Mouse (Mus musculus) v-Abl transformed pro-B cells (cell line): Measurements from ENCODE around the gene Cfap100.

Experiments used
- in situ Hi-C, 2 experiments: fragments of 400-800 bp; cut with MboI; formaldehyde crosslinking; loops; one replicate each; pipeline ENCODE4 v1.15.1; 2025; ENCODE audit not compliant: unreplicated experiment in 2 of 2

Gene Cfap100

DNA sequence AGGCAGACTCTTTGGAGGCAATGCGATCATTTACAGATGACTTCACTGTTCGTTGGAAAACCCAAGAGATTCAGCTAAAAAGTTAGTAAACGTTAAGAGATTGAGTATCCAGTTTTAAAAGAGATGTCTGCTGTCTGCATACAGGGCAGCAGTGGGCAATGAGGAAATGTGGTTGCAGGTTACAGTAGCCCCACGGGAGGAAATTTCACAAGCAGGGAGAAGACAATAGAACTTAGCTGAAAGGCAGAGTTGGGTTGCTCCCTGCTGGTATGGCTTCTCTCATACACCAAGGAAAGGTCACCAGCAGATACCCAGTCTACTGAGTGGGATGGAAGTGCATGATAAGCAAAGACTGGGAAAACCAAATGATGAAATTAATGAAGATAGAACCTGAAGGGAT lies 38.0 kb downstream of the Cfap100 start:
- in situ Hi-C loops = no loop called here

DNA sequence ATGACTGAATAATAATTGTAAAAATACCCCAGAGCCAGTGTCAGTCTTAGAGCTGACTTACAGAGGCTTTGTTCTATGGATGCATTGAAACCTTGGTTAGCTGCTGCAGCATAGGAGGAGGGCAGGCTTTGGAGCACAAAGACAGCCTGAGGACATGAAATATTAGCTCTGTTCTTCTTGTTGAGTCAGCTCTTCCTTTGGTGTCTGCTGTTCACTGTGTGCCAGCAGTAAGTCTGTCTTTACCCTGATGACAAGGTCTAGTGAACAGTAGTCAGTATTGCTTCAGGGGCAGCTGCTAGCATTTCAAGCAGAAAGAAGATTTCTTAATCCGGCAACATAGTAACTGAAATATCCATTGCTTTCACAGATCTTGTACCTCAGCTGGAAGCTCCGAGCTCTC lies 47.1 kb downstream of the Cfap100 start:
- in situ Hi-C loops = no loop called here

DNA sequence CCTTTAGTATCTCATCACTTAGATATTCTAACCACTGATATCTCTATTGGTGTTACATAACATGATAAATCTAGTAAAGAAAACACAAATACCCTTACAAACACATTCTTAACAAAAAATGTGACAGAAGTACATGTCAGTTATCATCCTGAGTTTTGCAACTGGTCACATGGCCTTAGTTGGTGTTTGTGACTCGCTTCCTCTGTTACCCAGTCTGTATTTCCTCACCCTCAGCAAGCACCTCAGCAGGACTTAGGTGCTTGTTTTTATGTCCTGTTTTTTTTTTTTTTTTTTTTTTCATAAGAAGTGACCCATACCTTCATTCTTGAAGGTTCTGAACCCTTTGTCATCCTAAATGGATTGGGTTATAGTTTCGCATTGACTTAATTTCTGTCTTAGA lies 50.9 kb downstream of the Cfap100 start:
- in situ Hi-C loops = no loop called here

DNA sequence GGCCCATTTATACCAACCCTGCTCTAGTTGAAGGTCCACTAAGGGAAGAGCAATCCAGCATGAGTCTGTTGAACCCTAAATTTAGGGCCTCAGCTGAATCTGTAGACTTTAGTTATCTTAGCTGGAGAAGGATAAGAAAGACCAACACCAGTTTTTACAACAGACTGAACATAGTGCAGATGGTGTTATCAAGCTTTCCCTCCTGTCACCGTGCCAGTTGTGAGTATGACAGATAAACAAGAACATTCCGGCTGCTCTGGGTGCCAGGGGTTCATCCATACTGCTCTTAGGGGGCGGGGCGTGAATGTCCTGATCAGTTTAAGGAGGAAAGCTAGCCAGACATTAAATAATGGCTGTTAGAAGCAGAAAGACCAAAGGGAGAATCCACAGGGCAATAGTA lies 54.0 kb downstream of the Cfap100 start:
- in situ Hi-C loops = no loop called here

DNA sequence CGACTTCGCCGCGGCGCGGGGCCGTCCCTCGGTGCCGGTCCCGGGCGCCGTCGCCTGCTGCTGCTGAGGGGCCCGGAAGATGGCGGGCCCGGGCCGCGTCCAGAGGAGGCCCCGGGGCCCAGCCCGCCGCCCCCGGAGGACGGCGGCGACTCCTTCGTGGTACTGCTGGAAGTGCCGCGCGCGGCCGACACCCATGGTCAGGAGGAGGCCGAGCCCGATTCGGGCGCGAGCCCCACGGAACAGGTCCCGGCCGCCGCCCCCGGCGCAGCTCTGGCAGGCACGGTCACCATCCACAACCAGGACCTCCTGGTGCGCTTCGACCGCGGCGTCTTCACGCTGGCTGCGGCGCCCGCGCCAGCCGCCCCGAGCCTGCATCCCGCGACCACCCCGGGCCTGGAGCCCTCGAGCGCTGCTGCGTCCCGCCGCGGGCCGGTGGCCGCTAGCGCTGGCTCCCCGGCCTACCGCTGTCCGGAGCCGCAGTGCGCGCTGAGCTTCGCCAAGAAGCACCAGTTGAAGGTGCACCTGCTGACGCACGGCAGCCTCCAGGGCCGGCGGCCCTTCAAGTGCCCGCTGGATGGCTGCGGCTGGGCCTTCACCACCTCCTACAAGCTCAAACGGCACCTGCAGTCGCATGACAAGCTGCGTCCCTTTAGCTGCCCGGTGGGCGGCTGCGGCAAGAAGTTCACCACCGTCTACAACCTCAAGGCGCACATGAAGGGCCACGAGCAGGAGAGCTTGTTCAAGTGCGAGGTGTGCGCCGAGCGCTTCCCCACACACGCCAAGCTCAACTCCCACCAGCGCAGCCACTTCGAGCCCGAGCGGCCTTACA lies 58.7 kb downstream of the Cfap100 start:
- in situ Hi-C loops = no loop called here

DNA sequence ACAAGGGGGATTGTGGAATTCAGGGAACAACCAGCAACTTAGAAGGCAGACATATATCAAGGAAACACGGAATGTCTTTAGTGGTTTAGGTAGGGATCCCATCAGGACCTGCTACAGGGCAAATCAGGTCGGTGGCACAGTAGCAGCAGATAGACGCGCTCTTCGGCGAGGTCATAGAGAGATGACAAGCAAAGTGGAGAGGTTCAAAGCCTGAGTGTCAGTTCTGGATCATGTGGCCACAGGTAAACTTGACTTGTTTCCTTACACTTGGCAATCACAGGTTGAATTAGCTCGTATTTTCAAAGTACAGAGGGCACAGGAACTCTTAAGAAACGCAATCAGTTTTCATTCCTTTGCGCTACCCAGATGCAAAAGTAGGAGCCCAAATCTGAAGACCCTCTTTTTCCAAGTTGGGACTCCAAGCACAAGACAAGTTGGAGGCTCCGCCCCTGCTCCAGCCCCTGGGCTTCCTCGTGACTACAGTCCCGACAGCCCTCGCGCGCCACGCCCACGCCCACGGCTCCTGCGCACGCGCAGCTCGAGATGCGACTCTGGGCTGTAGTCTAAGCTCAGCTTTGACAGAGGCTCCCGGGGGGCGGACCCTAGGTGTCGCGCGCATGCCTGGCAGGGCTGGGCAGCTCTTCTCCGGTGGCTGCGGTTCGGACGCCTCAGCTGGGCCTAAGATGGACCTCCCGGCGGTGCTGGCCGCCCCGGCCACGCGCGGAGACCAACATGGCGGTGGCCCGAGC lies 59.4 kb downstream of the Cfap100 start, which contains the start of gene Zxdc:
Zxdc (plus strand) TSS at position 517 of the 749 bp plus-strand sequence.
- in situ Hi-C loops = no loop called here

DNA sequence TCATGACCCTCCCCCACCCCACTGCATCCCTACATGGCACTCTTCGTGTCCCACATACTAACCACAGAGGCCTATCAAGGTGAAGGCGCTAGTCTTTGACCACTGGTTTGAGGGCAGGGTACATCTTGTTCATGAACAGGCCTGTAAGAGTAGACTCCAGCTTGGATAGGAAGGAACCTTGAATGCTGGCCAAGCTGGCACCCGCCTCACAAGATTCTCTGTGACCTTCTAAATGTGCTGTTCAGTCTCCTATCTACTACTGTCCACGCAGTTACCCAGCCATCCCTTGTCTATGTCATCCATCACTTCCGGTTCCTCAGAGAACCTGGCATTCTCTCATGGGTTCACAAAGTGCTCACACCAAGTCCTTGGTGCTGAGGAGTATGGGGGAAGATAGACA lies 65.3 kb downstream of the Cfap100 start:
- in situ Hi-C loops = no loop called here

DNA sequence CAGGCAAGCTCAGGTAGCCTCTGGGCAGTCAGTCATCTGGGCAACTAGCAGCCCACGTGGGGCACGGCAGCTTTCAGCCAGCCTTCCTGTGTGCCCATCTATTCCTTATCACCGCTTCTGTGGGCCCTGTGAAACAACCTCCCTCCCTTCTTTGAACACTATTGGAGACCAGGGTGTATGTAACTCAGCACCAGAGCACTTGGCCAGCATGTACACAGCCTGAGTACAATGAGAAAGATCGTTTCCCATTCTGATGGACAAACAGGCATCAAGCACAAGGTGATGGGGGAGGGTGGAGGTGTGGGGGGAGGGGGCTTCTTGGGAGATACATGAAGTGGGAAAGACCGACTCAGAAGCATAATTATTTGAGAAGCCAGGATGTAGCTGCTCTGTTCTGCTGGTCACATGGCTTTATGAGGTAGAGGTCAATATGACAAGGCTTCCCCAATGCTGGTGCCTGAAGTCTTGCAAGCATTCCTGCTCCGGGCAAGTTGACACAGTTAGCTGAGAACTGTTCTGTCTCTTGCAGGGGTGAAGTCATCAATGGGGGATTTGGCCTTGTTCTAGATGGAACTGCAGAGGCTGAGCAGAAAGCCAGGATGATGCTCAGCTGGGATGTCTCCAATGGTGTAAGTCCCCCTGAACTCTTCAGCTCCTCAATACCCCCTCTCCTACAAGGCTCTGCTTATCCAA lies 67.5 kb downstream of the Cfap100 start:
- in situ Hi-C loops = no loop called here

DNA sequence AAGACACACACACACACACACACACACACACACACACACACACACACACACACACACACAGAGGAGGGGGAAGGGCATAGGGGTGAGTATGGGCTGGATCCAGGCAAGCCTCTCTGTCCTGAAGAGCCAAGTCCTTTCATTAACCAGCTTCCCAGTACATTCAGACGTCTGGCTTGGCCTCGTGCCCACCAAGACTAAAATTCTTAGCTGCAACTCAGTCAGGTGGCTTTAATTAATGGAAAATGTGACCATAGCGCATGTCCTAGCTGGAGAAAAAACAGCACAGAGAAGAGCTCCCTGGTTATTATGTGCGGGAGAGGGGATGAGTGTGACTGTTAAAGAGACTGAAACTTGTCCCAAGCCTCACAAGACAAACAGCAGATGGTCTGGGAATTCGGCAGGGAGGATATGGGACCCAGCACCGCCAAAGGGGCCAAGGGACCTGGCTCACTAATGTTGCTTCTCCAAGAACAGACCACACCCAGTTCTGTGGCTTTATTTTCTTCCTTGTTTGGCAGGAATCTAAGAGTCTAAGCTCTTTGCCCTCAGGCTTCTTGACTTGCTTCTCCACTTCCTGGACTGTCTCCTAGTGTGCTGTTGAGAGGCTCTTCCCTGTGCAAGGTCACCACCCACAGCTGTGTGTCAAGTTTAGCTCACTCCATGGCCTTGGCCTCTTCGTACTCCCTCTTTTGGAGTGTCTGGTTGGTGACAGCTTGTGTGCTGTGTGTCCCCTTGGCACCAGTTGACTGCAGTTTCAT lies 68.4 kb downstream of the Cfap100 start:
- in situ Hi-C loops = no loop called here

DNA sequence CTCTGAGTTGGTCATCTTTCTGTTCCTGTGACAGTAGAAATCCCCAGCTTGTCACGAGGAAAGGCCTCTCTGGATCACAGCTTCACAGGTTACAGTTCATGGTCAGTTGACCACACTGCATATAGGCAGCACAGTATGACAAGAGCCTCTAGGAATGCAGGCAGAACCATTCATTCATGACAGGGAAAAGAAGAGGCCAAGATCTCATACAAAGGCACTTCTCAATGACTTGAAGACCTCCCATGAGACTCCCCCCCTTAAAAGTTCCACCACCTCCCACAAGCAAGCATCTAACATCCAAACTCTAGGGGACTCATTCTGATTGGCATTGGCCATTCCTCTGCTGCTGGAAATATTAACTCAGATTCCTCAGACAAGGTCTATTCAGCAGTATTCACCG lies 69.2 kb downstream of the Cfap100 start:
- in situ Hi-C loops = no loop called here

DNA sequence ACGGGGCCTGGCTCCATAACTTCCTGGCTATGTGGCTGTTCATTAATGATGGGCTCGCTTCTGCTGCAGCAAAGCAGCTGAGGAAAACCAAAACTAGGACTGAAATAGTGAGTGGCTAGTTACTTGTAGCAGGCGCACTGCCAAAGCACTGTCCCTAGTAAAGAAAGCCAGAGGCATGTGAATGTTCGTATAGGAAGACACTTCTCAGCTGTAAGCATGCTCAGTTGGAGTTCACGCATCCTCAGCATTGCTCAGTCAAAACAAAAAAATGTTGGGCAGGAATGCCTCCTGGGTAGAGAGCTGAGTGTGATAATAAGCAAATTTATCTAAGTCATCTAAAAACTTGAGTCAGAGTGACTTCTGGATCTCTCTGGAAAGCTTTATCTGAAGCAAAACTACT lies 70.5 kb downstream of the Cfap100 start:
- in situ Hi-C loops = no loop called here
